Mouse (Mus musculus): ENCODE data around the gene Pate3.
"Not testable (repeated sequence)": the region's sequence is repeated elsewhere in the genome, so short reads cannot be mapped to it uniquely, and the experiment has no call there.

Pate3 gene

GRCm38 (mm10) chr9:35648102-35648501, at the start of gene Pate3:
Gene Pate3, minus strand, starts transcription at chr9:35648202.
- no peak for DNase-seq (ENCODE audit: low spot score in 2 of 2)

- no peak for DNase-seq (ENCODE audit: low spot score in 2 of 2)
Measured at GRCm38 (mm10) chr9:35691924-35692323, 43.9 kb upstream of the Pate3 start.

GRCm38 (mm10) chr9:35687013-35687412, 39.0 kb upstream of the Pate3 start, which contains the start of gene Pate1:
Gene Pate1, minus strand, starts transcription at chr9:35687390.
- no peak for DNase-seq (ENCODE audit: low spot score in 2 of 2)

- DNase-seq (ENCODE audit: low spot score in 2 of 2): no peak
Measured at GRCm38 (mm10) chr9:35673557-35673956, 25.6 kb upstream of the Pate3 start.

- no peak for DNase-seq (ENCODE audit: low spot score in 2 of 2)
Measured at GRCm38 (mm10) chr9:35632981-35633380, 15.0 kb downstream of the Pate3 start.

- not testable (repeated sequence) for DNase-seq (ENCODE audit: low spot score in 2 of 2)
Measured at GRCm38 (mm10) chr9:35616784-35617183, 31.2 kb downstream of the Pate3 start.

- no peak for DNase-seq (ENCODE audit: low spot score in 2 of 2)
Measured at GRCm38 (mm10) chr9:35614005-35614404, 34.0 kb downstream of the Pate3 start.

- no peak for DNase-seq (ENCODE audit: low spot score in 2 of 2)
Measured at GRCm38 (mm10) chr9:35611841-35612240, 36.2 kb downstream of the Pate3 start, which contains the start of gene Pate4. Gene Pate4, minus strand, starts transcription at chr9:35611941.

- peak in 1 of 2 experiments; percentile 12 for DNase-seq (ENCODE audit: low spot score in 2 of 2)
Measured at GRCm38 (mm10) chr9:35607647-35608405, 40.2 kb downstream of the Pate3 start.

All from right cerebral cortex, postnatal 36 days (tissue).